Mouse (Mus musculus) limb, embryonic 14.5 days (tissue): ENCODE measurements around the gene Tle6. TPM values are rescaled to one million over a fixed set of nuclear protein-coding genes. Genes with fewer than 3 reads are reported as not detected.
A peak's percentile ranks its signal among the peaks of the same experiment; 100 is the strongest.

Source experiments
- ATAC-seq: fragments of 200-750 bp; cut with Nextera tagmentation; 2 replicates; pipeline ENCODE4 v1.8.0; 2017; ENCODE audit warnings: low read depth, moderate number of reproducible peaks, moderate TSS enrichment; ENCODE audit not compliant: low FRiP score
- DNase-seq: peaks from one replicate; pipeline ENCODE4 v3.0.0-alpha.2; 2015; ENCODE audit warnings: low spot score
- H3K27ac ChIP-seq: fragments of 300-500 bp; sonication (generic); replicated peaks from 2 replicates; pipeline ENCODE4 v1.5.1; 2014; ENCODE audit warnings: low read depth, mild to moderate bottlenecking, low read length, moderate library complexity, mixed read lengths
- H3K27me3 ChIP-seq: fragments of 300-500 bp; sonication (generic); 2 replicates; pipeline ENCODE4 v1.6.1; 2014; ENCODE audit warnings: low read length, mixed read lengths; ENCODE audit not compliant: control insufficient read depth, insufficient read depth
- H3K36me3 ChIP-seq: fragments of 300-500 bp; sonication (generic); 2 replicates; pipeline ENCODE4 v1.6.1; 2014; ENCODE audit warnings: mild to moderate bottlenecking, low read length, moderate library complexity, mixed read lengths; ENCODE audit not compliant: control insufficient read depth, insufficient read depth
- H3K4me1 ChIP-seq: fragments of 300-500 bp; sonication (generic); 2 replicates; pipeline ENCODE4 v1.6.1; 2014; ENCODE audit warnings: antibody characterized with exemption, low read length, mixed read lengths; ENCODE audit not compliant: control insufficient read depth, insufficient read depth
- H3K4me2 ChIP-seq: fragments of 300-500 bp; sonication (generic); replicated peaks from 2 replicates; pipeline ENCODE4 v1.6.1; 2014; ENCODE audit warnings: low read depth, mild to moderate bottlenecking, low read length, moderate library complexity; ENCODE audit not compliant: severe bottlenecking
- H3K4me3 ChIP-seq: fragments of 300-500 bp; sonication (generic); replicated peaks from 2 replicates; pipeline ENCODE4 v1.5.1; 2014; ENCODE audit warnings: low read length
- H3K9ac ChIP-seq: fragments of 300-500 bp; sonication (generic); 2 replicates; pipeline ENCODE4 v1.6.1; 2014; ENCODE audit warnings: mild to moderate bottlenecking, low read depth, low read length, moderate library complexity; ENCODE audit not compliant: severe bottlenecking
- H3K9me3 ChIP-seq: fragments of 300-500 bp; sonication (generic); 2 replicates; pipeline ENCODE4 v1.6.1; 2016; ENCODE audit warnings: low read length; ENCODE audit not compliant: control insufficient read depth
- POLR2A ChIP-seq: fragments of 200-500 bp; IDR thresholded peaks from 2 replicates; pipeline ENCODE4 v1.8.0; 2012; ENCODE audit warnings: inconsistent platforms, mild to moderate bottlenecking, moderate library complexity, borderline replicate concordance; ENCODE audit not compliant: insufficient read depth, insufficient read length; ENCODE audit errors: extremely low read depth
- WGBS: fragments of 180-500 bp; shearing (Covaris S2); extraction: QIAGEN DNeasy Blood & Tissue Kit; methylation state at CpG from one replicate; pipeline ENCODE4 v1.1.7; 2014; 5-methylcytosine and 5-hydroxymethylcytosine counted together
- polyA plus RNA-seq, 2 experiments: library from polyadenylated mRNA; depleted of rRNA in 1 of 2; stranded (reverse) in 1 of 2; unstranded in 1 of 2; fragments of >200 nt; fragmentation: Nextera tagmentation in 1 of 2; extraction: Ambion mirVana in 1 of 2; gene quantifications; 2 replicates each; pipeline versions ENCODE4 v1.2.1 to v1.2.3; 2012 to 2014

Tle6 gene
- polyA plus RNA-seq, 2 experiments = 9.2 to 24.2 TPM

DNA sequence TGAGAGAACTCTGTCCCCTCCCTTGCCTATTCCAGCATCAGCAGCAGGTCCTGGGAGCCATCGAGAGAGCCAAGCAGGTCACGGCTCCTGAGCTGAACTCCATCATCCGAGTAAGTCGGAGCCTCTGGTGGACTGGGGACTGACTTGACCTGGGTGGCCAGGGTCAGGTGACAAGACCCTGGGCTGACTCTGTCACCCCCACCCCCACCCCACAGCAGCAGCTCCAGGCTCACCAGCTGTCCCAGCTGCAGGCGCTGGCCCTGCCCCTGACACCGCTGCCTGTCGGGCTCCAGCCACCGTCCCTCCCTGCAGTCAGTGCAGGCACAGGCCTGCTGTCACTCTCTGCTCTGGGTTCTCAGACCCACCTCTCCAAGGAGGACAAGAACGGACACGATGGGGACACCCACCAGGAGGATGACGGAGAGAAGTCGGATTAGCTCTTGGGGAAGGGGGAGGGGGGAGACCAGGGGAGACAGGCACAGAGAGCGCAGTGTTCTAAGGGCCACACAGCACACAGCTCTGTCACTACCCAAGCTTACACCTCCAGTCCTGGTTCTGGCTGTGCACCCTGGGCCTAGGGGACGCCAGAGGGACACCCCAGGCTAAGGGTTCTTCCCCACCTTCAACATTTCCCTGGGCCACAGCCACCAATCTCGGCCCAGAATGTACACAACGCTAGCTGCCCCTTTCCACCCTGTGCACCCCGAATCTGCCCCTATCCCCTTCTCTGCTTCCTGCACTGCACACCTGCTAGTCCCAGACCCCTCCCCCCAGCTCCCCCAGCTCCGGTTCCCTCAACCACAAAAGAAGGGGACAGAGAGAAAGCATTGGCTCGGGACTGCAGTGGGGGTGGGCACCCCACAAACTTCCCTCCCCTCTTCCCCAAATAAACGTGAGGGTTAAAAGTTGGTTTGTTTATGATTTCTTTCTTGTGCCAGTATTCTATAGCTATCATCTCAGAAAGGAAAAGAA, 35.3 kb downstream of the Tle6 start:
- no peaks in the 10 kb centered on the region for H3K9me3 ChIP-seq
- WGBS = 33% methylated on average over 19 of the region's 20 CpGs
- no peak for TF ChIP-seq POLR2A
- H3K4me2 ChIP-seq = no peak overlapping the region
- ATAC-seq (no peak), DNase-seq (no peak)
- no peak overlapping the region for H3K4me3 ChIP-seq
- no peak overlapping the region for H3K9ac ChIP-seq
- no peaks in the 10 kb centered on the region for H3K27me3 ChIP-seq
- peaks cover 51% of the 10 kb centered on the region for H3K36me3 ChIP-seq
- no peak overlapping the region for H3K27ac ChIP-seq
- H3K4me1 ChIP-seq = peaks cover 58% of the 10 kb centered on the region

DNA sequence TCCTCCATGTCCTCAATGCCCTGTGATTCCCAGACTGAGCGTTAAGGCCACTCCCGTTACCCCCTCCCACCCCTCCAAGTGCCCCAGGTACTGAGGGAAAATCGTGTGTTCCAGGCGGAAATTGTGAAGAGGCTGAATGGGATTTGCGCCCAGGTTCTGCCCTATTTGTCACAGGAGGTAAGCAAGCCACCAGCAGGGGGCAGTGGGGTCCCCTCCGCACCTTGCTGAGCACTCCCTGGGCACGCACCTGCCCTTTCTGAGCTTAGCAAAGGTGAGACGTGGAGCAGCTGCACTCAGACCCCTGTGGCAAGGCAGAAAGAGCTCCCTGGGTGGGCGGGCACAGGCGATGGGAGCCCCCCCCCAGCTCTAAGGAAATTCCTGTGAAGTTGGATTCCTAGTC, 36.1 kb downstream of the Tle6 start:
- 17% methylated on average over 10 of the region's 10 CpGs for WGBS
- Histone ChIP-seq H3K4me3 (peak overlapping the region; percentile 24; the same call in 1 of the 2 replicates), H3K9ac (no peak overlapping the region), H3K27me3 (no peaks in the 10 kb centered on the region), H3K9me3 (no peaks in the 10 kb centered on the region), H3K27ac (0 out of 2 replicates have a peak overlapping the region, but pooled peaks have one; percentile 5), H3K4me2 (peak overlapping the region; percentile 42; the same call in 1 of the 2 replicates), H3K4me1 (peaks cover 53% of the 10 kb centered on the region), H3K36me3 (peaks cover 51% of the 10 kb centered on the region)
- ATAC-seq (no peak), DNase-seq (no peak)
- TF ChIP-seq POLR2A = no peak

DNA sequence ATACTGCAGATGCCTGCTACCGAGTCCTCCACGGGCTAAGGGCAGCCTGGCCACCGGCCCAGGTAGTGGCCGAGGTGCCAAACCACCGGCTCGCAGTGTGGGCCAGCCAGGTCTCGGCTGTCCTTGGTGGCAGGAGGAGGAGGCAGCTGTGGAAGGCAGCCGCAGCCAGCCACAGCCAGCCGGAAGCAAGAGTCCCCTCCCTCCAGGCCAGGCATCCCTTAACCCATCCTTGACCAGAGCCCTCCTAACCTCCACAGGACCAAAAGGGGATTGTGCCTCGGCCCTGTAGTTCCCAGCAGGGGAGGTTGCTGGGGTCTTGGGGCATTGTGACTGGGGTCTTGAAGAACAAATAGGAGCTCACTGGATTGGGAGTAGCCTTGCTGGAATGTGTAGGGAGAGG, 36.7 kb downstream of the Tle6 start:
- TF ChIP-seq POLR2A = no peak
- no peaks in the 10 kb centered on the region for H3K27me3 ChIP-seq
- no peak overlapping the region for H3K9ac ChIP-seq
- DNase-seq = no peak
- peaks cover 51% of the 10 kb centered on the region for H3K36me3 ChIP-seq
- 0 out of 2 replicates have a peak overlapping the region, but pooled peaks have one; percentile 5 for H3K27ac ChIP-seq
- peak overlapping the region; percentile 42 for H3K4me2 ChIP-seq
- peak; percentile 24 for ATAC-seq
- 3% methylated on average over 4 of the region's 10 CpGs for WGBS
- H3K4me1 ChIP-seq = peaks cover 48% of the 10 kb centered on the region
- H3K4me3 ChIP-seq = peak overlapping the region; percentile 24
- no peaks in the 10 kb centered on the region for H3K9me3 ChIP-seq

GRCm38 (mm10) chr10:81563481-81563880, 37.4 kb downstream of the Tle6 start:
- peaks cover 44% of the 10 kb centered on the region for H3K4me1 ChIP-seq
- no peak overlapping the region for H3K27ac ChIP-seq
- 25% methylated on average over 6 of the region's 6 CpGs for whole genome bisulfite sequencing
- no peak overlapping the region; the same call in 1 of the 2 replicates for H3K4me3 ChIP-seq
- H3K9me3 ChIP-seq = no peaks in the 10 kb centered on the region
- DNase-seq (no peak), ATAC-seq (no peak)
- no peak overlapping the region for H3K9ac ChIP-seq
- H3K27me3 ChIP-seq = no peaks in the 10 kb centered on the region
- peak overlapping the region; percentile 42 for H3K4me2 ChIP-seq
- no peak for TF ChIP-seq POLR2A
- peaks cover 51% of the 10 kb centered on the region for H3K36me3 ChIP-seq

GRCm38 (mm10) chr10:81562411-81562810, 38.5 kb downstream of the Tle6 start:
- Histone ChIP-seq H3K4me1 (peaks cover 41% of the 10 kb centered on the region), H3K9ac (no peak overlapping the region), H3K27me3 (no peaks in the 10 kb centered on the region), H3K4me2 (no peak overlapping the region), H3K27ac (no peak overlapping the region), H3K9me3 (no peaks in the 10 kb centered on the region), H3K36me3 (peaks cover 49% of the 10 kb centered on the region), H3K4me3 (no peak overlapping the region)
- DNase-seq = no peak
- 80% methylated on average over 6 of the region's 6 CpGs for WGBS
- TF ChIP-seq POLR2A = no peak
- no peak for ATAC-seq
